Mouse (Mus musculus) neural tube, embryonic 14.5 days (tissue): ENCODE results near the gene Lexm. TPM values are rescaled to one million over a fixed set of nuclear protein-coding genes. Genes with fewer than 3 reads are reported as not detected.
A peak's percentile ranks its signal among the peaks of the same experiment; 100 is the strongest.

Experiments
- ATAC-seq: fragments of 200-750 bp; cut with Nextera tagmentation; 2 replicates; pipeline ENCODE4 v1.8.0; 2017; ENCODE audit warnings: low read depth, mild to moderate bottlenecking, moderate TSS enrichment, moderate library complexity
- H3K27ac ChIP-seq: fragments of 300-500 bp; sonication (generic); 2 replicates; pipeline ENCODE4 v1.5.1; 2014; ENCODE audit warnings: low read depth, mild to moderate bottlenecking, control low read depth, low read length, moderate library complexity, mixed read lengths
- H3K27me3 ChIP-seq: fragments of 300-500 bp; sonication (generic); 2 replicates; pipeline ENCODE4 v1.6.1; 2014; ENCODE audit warnings: low read length; ENCODE audit not compliant: control insufficient read depth, insufficient read depth
- H3K36me3 ChIP-seq: fragments of 300-500 bp; sonication (generic); 2 replicates; pipeline ENCODE4 v1.6.1; 2014; ENCODE audit warnings: low read length, mixed read lengths; ENCODE audit not compliant: control insufficient read depth, insufficient read depth
- H3K4me1 ChIP-seq: fragments of 300-500 bp; sonication (generic); 2 replicates; pipeline ENCODE4 v1.6.1; 2014; ENCODE audit warnings: low read length; ENCODE audit not compliant: control insufficient read depth, insufficient read depth
- H3K4me2 ChIP-seq: fragments of 300-500 bp; sonication (generic); 2 replicates; pipeline ENCODE4 v1.6.1; 2014; ENCODE audit warnings: mild to moderate bottlenecking, low read depth, low read length, control low read depth
- H3K4me3 ChIP-seq: fragments of 300-500 bp; sonication (generic); 2 replicates; pipeline ENCODE4 v1.5.1; 2014; ENCODE audit warnings: low read depth, low read length, control low read depth, mixed read lengths
- H3K9ac ChIP-seq: fragments of 300-500 bp; sonication (generic); replicated peaks from 2 replicates; pipeline ENCODE4 v1.6.1; 2014; ENCODE audit warnings: low read depth, mild to moderate bottlenecking, control low read depth, low read length, mixed read lengths
- H3K9me3 ChIP-seq: fragments of 300-500 bp; sonication (generic); 2 replicates; pipeline ENCODE4 v1.6.1; 2016; ENCODE audit warnings: low read length; ENCODE audit not compliant: control insufficient read depth
- WGBS: fragments of 180-500 bp; shearing (Covaris S2); extraction: QIAGEN DNeasy Blood & Tissue Kit; methylation state at CpG from one replicate; pipeline ENCODE4 v1.1.7; 2014; 5-methylcytosine and 5-hydroxymethylcytosine counted together
- polyA plus RNA-seq: library from polyadenylated mRNA; unstranded; fragments of >200 nt; fragmentation: Nextera tagmentation; extraction: Ambion mirVana; gene quantifications from 2 replicates; pipeline ENCODE4 v1.2.1, GENCODE M21; 2014

Gene Lexm
- polyA plus RNA-seq, 1 experiment from 2014 or later: not detected

DNA sequence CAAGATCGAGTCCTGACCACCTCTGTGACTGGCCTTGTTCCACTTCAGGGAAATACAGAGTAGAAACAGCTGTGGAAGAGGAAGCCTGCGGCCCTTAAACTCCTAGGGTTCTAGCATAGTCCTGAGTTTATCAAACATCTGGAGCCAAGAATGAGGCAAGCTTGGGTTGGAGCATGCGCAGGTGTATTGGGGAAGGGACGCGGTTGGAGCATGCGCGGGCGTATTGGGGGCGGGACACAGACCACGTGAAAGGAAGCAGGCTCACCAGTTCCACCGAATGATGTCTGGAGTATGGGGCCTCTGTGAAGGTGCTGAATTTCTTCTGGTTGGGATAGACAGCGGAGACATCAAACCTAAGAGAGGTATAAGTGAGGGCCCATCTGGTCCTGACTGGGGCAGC, 1.4 kb downstream of the Lexm start:
- Histone ChIP-seq H3K4me1 (0 out of 2 replicates have a peak, but pooled peaks cover 3% of the 10 kb centered on the region), H3K9me3 (no peaks in the 10 kb centered on the region), H3K4me2 (no peak overlapping the region), H3K36me3 (no peaks in the 10 kb centered on the region), H3K9ac (no peak overlapping the region), H3K27me3 (no peaks in the 10 kb centered on the region), H3K4me3 (no peak overlapping the region), H3K27ac (no peak overlapping the region)
- WGBS: 83% methylated on average over 12 of the region's 12 CpGs
- no peak for ATAC-seq

DNA sequence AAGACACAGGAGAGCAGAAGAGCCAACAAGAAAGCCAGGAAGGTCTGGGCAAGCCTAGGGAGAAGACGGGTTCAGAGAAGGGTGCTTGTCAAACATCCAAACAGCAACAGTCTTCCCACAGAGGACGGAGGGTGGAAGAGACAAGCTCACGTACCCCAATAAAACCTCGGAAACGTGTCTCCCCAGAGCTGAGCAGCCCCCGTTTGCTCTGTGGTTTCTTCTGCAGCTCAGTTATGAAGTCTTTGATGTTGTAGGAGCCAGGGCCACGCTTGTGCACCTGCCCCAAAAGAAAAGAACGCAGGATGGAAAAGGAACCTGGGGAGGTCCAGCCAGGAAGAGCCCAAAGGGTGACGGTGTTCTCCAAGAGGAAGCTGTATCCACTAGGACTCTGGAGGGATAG, 2.2 kb downstream of the Lexm start:
- H3K36me3 ChIP-seq: no peaks in the 10 kb centered on the region
- H3K4me3 ChIP-seq: no peak overlapping the region
- H3K9ac ChIP-seq: no peak overlapping the region
- H3K4me2 ChIP-seq: no peak overlapping the region
- ATAC-seq: no peak
- 81% methylated on average over 9 of the region's 9 CpGs for WGBS
- no peaks in the 10 kb centered on the region for H3K27me3 ChIP-seq
- 0 out of 2 replicates have a peak, but pooled peaks cover 3% of the 10 kb centered on the region for H3K4me1 ChIP-seq
- no peaks in the 10 kb centered on the region for H3K9me3 ChIP-seq
- no peak overlapping the region for H3K27ac ChIP-seq

DNA sequence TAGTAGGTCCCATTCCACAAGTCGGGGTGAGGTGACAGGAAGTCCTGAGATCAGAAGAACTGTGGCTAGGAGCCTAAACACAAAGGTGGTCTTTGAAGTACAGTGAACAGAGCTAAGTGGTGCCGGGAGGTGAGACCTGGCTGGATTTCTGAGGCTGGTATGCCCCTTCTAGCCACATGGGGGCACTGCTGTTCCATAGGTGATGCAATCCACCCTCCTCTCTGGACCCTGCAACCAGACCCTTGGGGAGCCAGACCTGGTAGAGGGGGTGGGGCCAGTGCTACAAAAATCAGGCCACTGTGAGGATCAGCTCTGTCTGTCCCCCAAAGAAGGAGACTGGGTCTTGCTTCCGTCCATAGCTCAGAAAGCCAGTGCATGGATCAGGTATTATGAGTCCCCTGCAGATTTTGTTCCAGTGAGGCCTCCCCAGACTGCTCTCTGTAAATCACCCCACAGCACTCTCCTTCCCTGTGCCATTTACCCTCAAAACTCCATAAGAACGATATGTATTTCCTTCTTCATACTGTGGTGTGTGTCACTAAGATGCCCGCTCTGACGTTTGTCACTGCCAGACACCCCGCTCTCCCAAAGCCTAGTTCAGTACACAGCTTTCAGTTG, 2.8 kb downstream of the Lexm start:
- peak; percentile 89 for ATAC-seq
- Histone ChIP-seq H3K9ac (no peak overlapping the region), H3K27me3 (no peaks in the 10 kb centered on the region), H3K9me3 (no peaks in the 10 kb centered on the region), H3K36me3 (no peaks in the 10 kb centered on the region), H3K4me1 (0 out of 2 replicates have a peak, but pooled peaks cover 3% of the 10 kb centered on the region), H3K4me2 (no peak overlapping the region), H3K4me3 (no peak overlapping the region), H3K27ac (no peak overlapping the region)
- 43% methylated on average over 7 of the region's 7 CpGs for WGBS

DNA sequence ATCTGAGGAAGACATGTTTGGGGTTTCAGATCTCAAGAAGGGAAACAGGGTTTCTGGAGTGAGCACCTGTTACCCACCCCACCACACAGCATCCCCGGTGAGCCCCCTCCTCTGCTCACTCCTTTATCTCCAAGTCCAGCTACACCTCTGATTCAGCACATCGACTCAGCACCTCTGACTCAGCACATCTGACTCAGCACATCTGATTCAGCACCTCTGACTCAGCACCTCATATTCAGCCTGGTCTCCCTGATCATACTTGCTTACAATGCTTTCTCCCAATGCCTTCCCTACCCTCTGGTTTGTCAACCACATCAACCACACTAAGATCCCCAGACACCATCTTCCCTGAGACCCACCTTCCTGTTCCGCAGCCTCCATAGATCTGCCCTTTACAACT, 3.5 kb downstream of the Lexm start:
- no peak overlapping the region for H3K4me3 ChIP-seq
- no peaks in the 10 kb centered on the region for H3K9me3 ChIP-seq
- no peak overlapping the region for H3K27ac ChIP-seq
- no peak overlapping the region for H3K9ac ChIP-seq
- ATAC-seq: no peak
- WGBS: 71% methylated on average over 3 of the region's 3 CpGs
- H3K36me3 ChIP-seq: no peaks in the 10 kb centered on the region
- no peaks in the 10 kb centered on the region for H3K27me3 ChIP-seq
- H3K4me2 ChIP-seq: no peak overlapping the region
- H3K4me1 ChIP-seq: 0 out of 2 replicates have a peak, but pooled peaks cover 3% of the 10 kb centered on the region

DNA sequence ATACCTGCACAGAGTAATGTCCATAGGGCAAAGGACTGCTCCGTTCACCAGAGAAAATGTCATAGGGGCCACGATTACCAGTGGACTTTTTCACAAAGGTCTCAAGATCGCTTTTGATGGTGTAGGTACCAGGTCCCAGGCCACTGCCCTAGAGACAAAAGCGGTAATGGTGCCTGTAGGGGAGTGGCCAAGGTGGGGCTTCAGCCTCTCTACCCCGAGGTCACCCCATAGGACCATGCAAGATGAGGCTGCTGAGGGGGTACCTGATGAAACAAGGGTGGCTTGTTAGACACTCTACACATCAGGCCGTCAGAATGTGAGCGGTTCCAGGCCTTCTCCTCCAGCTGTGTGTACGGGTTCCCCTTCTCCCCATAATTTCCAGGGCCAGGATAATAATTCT, 3.9 kb downstream of the Lexm start:
- Histone ChIP-seq H3K9me3 (no peaks in the 10 kb centered on the region), H3K4me3 (no peak overlapping the region), H3K36me3 (no peaks in the 10 kb centered on the region), H3K4me1 (0 out of 2 replicates have a peak, but pooled peaks cover 3% of the 10 kb centered on the region), H3K4me2 (no peak overlapping the region), H3K27ac (no peak overlapping the region), H3K9ac (no peak overlapping the region), H3K27me3 (no peaks in the 10 kb centered on the region)
- ATAC-seq: no peak
- 83% methylated on average over 8 of the region's 8 CpGs for WGBS

DNA sequence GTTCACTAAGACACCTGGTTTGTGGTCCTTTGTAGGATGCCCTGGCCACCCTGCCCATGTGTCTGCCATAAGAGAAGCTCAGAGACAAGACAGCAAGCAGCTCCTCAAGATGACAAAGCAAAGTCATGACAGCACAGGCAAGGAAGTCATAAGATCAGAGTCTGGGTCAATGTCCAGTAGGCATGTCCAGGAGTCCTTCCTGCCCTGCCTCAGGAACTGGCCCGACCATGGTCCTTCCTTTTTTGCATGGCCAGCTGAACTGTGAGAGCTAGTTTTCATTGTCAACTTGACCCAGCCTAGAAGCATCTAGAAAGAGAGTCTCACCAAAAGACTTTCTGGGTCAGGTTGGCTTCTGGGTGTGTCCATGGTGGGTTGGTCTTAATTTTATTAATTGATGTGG, 9.1 kb downstream of the Lexm start:
- 100% methylated on average over 1 of the region's 1 CpGs for WGBS
- Histone ChIP-seq H3K36me3 (no peaks in the 10 kb centered on the region), H3K9me3 (no peaks in the 10 kb centered on the region), H3K4me2 (no peak overlapping the region), H3K4me1 (no peaks in the 10 kb centered on the region), H3K4me3 (no peak overlapping the region), H3K27me3 (no peaks in the 10 kb centered on the region), H3K9ac (no peak overlapping the region), H3K27ac (no peak overlapping the region)
- no peak for ATAC-seq

DNA sequence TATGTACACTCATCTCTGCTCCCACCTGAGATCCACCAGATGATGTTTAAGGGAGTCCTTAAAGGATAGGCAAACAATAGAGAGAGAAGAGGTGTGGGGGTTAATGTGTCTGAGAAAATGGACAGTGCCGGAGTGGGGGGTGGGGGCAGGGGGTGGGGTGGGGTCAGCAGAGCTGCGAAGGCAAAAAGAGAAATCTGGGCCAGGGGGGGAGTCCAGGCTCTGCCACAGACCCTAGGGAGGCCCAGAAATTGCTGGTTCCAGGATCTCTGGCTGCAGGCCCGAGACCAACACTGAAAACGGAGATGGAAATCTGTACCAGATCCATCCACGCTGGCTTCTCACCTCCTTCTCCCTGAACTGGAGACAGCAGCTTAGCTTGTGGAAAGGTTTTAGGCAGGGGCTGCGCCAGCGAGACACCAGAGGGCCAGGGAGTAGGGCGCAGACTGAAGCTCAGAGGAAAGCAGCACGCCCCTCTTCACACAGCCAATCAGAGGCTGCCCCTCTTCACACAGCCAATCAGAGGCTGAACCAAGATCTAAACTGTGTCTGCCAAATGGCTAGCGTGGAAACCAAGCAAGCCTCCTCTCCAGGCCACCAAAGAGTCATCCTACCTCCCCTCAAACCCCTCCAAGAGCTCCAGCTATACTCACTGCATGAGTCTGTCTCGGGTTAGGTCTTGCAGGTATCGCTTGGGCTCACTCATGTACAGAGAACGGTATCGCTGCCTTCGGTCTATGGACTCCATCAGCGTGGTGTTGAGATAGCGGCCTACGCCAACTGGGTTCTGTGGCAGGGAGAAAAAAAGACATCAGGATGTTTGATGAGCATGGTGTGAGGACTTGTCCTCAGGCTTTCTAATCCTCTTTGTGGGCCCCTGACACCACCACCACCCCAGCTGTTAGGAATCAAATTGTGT, 10.1 kb downstream of the Lexm start:
- Histone ChIP-seq H3K9ac (no peak overlapping the region), H3K27me3 (no peaks in the 10 kb centered on the region), H3K36me3 (no peaks in the 10 kb centered on the region), H3K9me3 (no peaks in the 10 kb centered on the region), H3K27ac (no peak overlapping the region), H3K4me1 (no peaks in the 10 kb centered on the region), H3K4me3 (0 out of 2 replicates have a peak overlapping the region, but pooled peaks have one; percentile 0), H3K4me2 (peak overlapping the region; percentile 17)
- peak; percentile 91 for ATAC-seq
- WGBS: 42% methylated on average over 18 of the region's 18 CpGs

DNA sequence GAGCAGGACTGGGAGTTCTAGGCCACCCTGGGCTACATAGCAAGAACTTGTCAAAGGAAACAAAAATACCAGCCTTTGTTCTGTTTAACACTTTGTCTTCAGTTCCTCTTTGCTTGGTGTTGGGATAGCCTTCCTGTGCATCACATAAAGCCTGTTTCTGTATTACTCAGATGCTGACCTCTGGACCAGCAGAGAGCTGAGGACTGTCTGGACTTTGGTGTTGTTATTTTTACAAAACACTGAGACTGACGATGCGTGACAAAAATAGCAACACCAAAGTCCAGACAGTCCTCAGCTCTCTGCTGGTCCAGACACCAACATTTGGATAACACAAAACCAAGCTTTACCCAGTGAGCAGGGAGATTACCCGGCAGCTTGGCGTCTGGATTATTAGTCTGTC, 16.3 kb downstream of the Lexm start:
- Histone ChIP-seq H3K9me3 (no peaks in the 10 kb centered on the region), H3K36me3 (no peaks in the 10 kb centered on the region), H3K4me2 (no peak overlapping the region), H3K27me3 (no peaks in the 10 kb centered on the region), H3K9ac (no peak overlapping the region), H3K4me3 (no peak overlapping the region), H3K4me1 (no peaks in the 10 kb centered on the region), H3K27ac (no peak overlapping the region)
- no peak for ATAC-seq
- WGBS: 85% methylated on average over 4 of the region's 4 CpGs

DNA sequence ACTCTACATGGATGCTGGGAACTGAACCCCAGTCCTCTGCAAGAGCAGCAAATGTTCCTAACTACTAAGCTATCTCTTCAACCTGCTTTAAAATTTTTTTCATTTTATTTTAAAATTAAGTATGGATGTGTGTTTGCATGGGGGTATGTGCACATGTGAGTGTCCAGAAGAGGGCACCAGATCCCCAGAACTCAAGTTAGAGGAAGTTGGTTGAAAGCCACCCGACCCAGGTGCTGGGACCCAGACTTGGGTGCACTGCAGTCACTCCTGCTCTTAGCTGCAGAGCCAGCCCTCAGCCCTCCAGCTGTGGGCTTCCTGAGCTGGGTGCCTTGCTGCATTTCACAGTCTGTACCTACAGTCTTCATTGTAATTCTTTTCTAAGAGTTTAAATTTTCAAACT, 17.6 kb downstream of the Lexm start:
- 53% methylated on average over 1 of the region's 1 CpGs for WGBS
- Histone ChIP-seq H3K27ac (no peak overlapping the region), H3K4me3 (no peak overlapping the region), H3K4me1 (no peaks in the 10 kb centered on the region), H3K27me3 (no peaks in the 10 kb centered on the region), H3K4me2 (no peak overlapping the region), H3K9me3 (no peaks in the 10 kb centered on the region), H3K9ac (no peak overlapping the region), H3K36me3 (no peaks in the 10 kb centered on the region)
- ATAC-seq: no peak
